Comparison of ENCODE assay signal across 16 mouse cellular contexts in genomic region chr6:145224246-145224645, GRCm38 (mm10).
"Had no signal": no experiment of that assay in that cellular context is flagged by ENCODE, and none has a peak within 500 bp of the region (broad histone marks: within the 10 kb centered on the region; RNA-seq: fewer than 3 reads in every experiment).

No protein-coding gene starts in this region.

- H3K27ac ChIP-seq: neural tube, embryonic 12.5 days; neural tube, embryonic 13.5 days; neural tube, embryonic 15.5 days; stomach, embryonic 15.5 days; stomach, postnatal 0 days had no signal

- DNase-seq: retina, postnatal 1 day; right cerebral cortex, adult 18-20 months; right cerebral cortex, postnatal 14 days; right cerebral cortex, postnatal 25 days; right cerebral cortex, postnatal 4 days; spleen, adult 18-20 months; thymus, adult 18-20 months; thymus, adult 2 months; thymus, postnatal 14 days; thymus, postnatal 25 days; thymus, postnatal 36 days had no signal

- H3K9ac ChIP-seq: neural tube, embryonic 12.5 days; neural tube, embryonic 13.5 days; neural tube, embryonic 15.5 days; stomach, embryonic 15.5 days had no signal

- H3K4me3 ChIP-seq: neural tube, embryonic 12.5 days; neural tube, embryonic 13.5 days; neural tube, embryonic 15.5 days; stomach, embryonic 15.5 days had no signal

- H3K4me1 ChIP-seq: neural tube, embryonic 12.5 days; neural tube, embryonic 13.5 days; neural tube, embryonic 15.5 days; stomach, embryonic 15.5 days had no signal

- H3K9me3 ChIP-seq: neural tube, embryonic 12.5 days; neural tube, embryonic 13.5 days; neural tube, embryonic 15.5 days; stomach, embryonic 15.5 days had no signal

- H3K27me3 ChIP-seq: neural tube, embryonic 12.5 days; neural tube, embryonic 13.5 days; neural tube, embryonic 15.5 days; stomach, embryonic 15.5 days had no signal

- H3K4me2 ChIP-seq: neural tube, embryonic 12.5 days; neural tube, embryonic 13.5 days; neural tube, embryonic 15.5 days; stomach, embryonic 15.5 days had no signal
